Mouse (Mus musculus): ENCODE measurements around the gene Vmn2r88.

- TF ChIP-seq POLR2A (IDR thresholded peaks at IDR 0.05; ENCODE audit: extremely low read depth, insufficient read depth, low read length) (no peak), CTCF (IDR thresholded peaks at IDR 0.05; ENCODE audit: low read depth, low read length) (no peak)
These were observed at the start of gene Vmn2r88 for GRCm38 (mm10) chr14:51410520-51410919.
